ENCODE assay signal across 11 mouse cellular contexts in the genomic region with DNA sequence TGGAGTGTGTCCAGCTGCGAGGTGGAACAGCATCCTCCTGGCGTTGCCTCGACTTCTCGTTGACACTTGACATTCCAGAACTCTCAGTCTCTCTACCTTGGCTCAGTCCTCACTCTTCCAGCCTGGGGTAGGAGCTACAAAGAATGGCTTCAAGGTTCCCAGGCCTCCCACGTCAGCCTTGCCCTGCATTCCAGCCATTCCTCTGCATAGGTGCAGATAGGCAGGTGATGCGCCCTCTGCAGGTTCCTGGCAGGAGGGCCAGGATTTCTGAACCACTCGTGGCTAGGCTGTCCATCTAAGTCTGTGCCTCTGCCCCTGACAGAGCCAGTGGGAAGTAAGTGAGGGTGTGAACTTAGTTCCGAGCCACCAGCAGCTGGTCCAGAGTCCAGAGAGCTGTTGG. TPM values are rescaled to one million over a fixed set of nuclear protein-coding genes. Genes with fewer than 3 reads are reported as not detected.
DNase-seq lines count a peak whose midpoint lies in the region; ATAC-seq and TF ChIP-seq lines count a peak whose summit lies in the region.
"Had no signal": no experiment of that assay in that cellular context is flagged by ENCODE, and none has a peak within 500 bp of the region (broad histone marks: within the 10 kb centered on the region; RNA-seq: fewer than 3 reads in every experiment).

No protein-coding gene starts in this region.

- H3K4me3 ChIP-seq in liver, embryonic 11.5 days (ENCODE audit: low read depth, low read length): no peak overlapping the region
- no peak overlapping the region for H3K4me3 ChIP-seq in liver, postnatal 0 days (ENCODE audit: low read depth, low read length)
- no peak overlapping the region for H3K4me3 ChIP-seq in stomach, embryonic 16.5 days (replicated peaks; ENCODE audit: low read length)
- H3K4me3 ChIP-seq: liver, embryonic 13.5 days had no signal

- peak; percentile 15 for DNase-seq in embryo, embryonic 10 days (ENCODE audit: low spot score)
- DNase-seq in embryo, embryonic 9.5 days (ENCODE audit: extremely low spot score): no peak
- no peak for DNase-seq in liver, embryonic 11.5 days (ENCODE audit: low spot score)
- DNase-seq in liver (no peak), adipocyte (ENCODE audit: low spot score) (no peak)
- DNase-seq in liver, postnatal 0 days: no peak
- DNase-seq in gastrocnemius, postnatal 10 days: no peak
- DNase-seq: cerebellum, adult 11-12 months; liver, embryonic 13.5 days; right cerebral cortex, postnatal 14 days had no signal

- no peak overlapping the region for H3K9ac ChIP-seq in liver, embryonic 11.5 days (ENCODE audit: low read depth, low read length)
- no peak overlapping the region for H3K9ac ChIP-seq in liver, postnatal 0 days (replicated peaks)
- no peak overlapping the region for H3K9ac ChIP-seq in stomach, embryonic 16.5 days (ENCODE audit: low read length)
- H3K9ac ChIP-seq: liver, embryonic 13.5 days had no signal

- no peaks in the 10 kb centered on the region for H3K9me3 ChIP-seq in liver, embryonic 11.5 days (ENCODE audit: control insufficient read depth, low read length)
- H3K9me3 ChIP-seq in liver, postnatal 0 days (ENCODE audit: low read length): no peaks in the 10 kb centered on the region
- no peaks in the 10 kb centered on the region for H3K9me3 ChIP-seq in stomach, embryonic 16.5 days (replicated peaks; ENCODE audit: control insufficient read depth, low read length)
- H3K9me3 ChIP-seq: liver, embryonic 13.5 days had no signal

- 0 out of 2 replicates have a peak, but pooled peaks have one; percentile 22 for ATAC-seq in liver, embryonic 11.5 days (replicated peaks; ENCODE audit: low FRiP score)
- peak; percentile 43; the same call in 1 of the 2 replicates for ATAC-seq in liver, postnatal 0 days
- ATAC-seq in stomach, embryonic 16.5 days (ENCODE audit: insufficient read depth, low FRiP score): 0 out of 2 replicates have a peak, but pooled peaks have one; percentile 8

- H3K27ac ChIP-seq in liver, embryonic 11.5 days (ENCODE audit: low read depth, low read length): no peak overlapping the region
- no peak overlapping the region for H3K27ac ChIP-seq in liver, postnatal 0 days (ENCODE audit: low read depth)
- H3K27ac ChIP-seq in stomach, embryonic 16.5 days (ENCODE audit: low read length): no peak overlapping the region
- H3K27ac ChIP-seq: liver, embryonic 13.5 days had no signal

- H3K4me2 ChIP-seq in liver, embryonic 11.5 days: no peak overlapping the region
- no peak overlapping the region for H3K4me2 ChIP-seq in liver, postnatal 0 days (ENCODE audit: low read depth, low read length)
- H3K4me2 ChIP-seq in stomach, embryonic 16.5 days (ENCODE audit: low read depth, low read length): no peak overlapping the region
- H3K4me2 ChIP-seq: liver, embryonic 13.5 days had no signal

- peak; percentile 52 for TF ChIP-seq CTCF in liver, postnatal 0 days (IDR thresholded peaks at IDR 0.05; ENCODE audit: low read depth)

- H3K36me3 ChIP-seq in liver, embryonic 11.5 days (ENCODE audit: control insufficient read depth, insufficient read depth, low read length): peaks cover 35% of the 10 kb centered on the region
- peaks cover 69% of the 10 kb centered on the region for H3K36me3 ChIP-seq in liver, postnatal 0 days (replicated peaks; ENCODE audit: insufficient read depth, low read length)
- peaks cover 15% of the 10 kb centered on the region; the same call in 1 of the 2 replicates for H3K36me3 ChIP-seq in stomach, embryonic 16.5 days (ENCODE audit: control insufficient read depth, insufficient read depth, low read length)

- peaks cover 3% of the 10 kb centered on the region; the same call in 1 of the 2 replicates for H3K4me1 ChIP-seq in liver, embryonic 11.5 days (replicated peaks; ENCODE audit: control insufficient read depth, insufficient read depth, low read length)
- H3K4me1 ChIP-seq in liver, postnatal 0 days (ENCODE audit: insufficient read depth): peaks cover 16% of the 10 kb centered on the region
- H3K4me1 ChIP-seq in stomach, embryonic 16.5 days (ENCODE audit: control insufficient read depth, insufficient read depth, low read length): peaks cover 2% of the 10 kb centered on the region; the same call in 1 of the 2 replicates

- no peak for TF ChIP-seq EP300 in liver, postnatal 0 days (IDR thresholded peaks at IDR 0.05; ENCODE audit: low read depth)

- no peaks in the 10 kb centered on the region for H3K27me3 ChIP-seq in liver, embryonic 11.5 days (replicated peaks; ENCODE audit: control insufficient read depth, insufficient read depth, low read length)
- no peaks in the 10 kb centered on the region for H3K27me3 ChIP-seq in liver, postnatal 0 days (ENCODE audit: insufficient read depth, low read length)
- H3K27me3 ChIP-seq in stomach, embryonic 16.5 days (ENCODE audit: control insufficient read depth, insufficient read depth, low read length): no peaks in the 10 kb centered on the region
- H3K27me3 ChIP-seq: liver, embryonic 13.5 days had no signal

- WGBS in liver, embryonic 11.5 days: 68% methylated on average over 8 of the region's 8 CpGs
- WGBS in liver, postnatal 0 days (ENCODE audit: insufficient replicate concordance): 65% methylated on average over 8 of the region's 8 CpGs
- 47% methylated on average over 8 of the region's 8 CpGs for WGBS in stomach, embryonic 16.5 days

RNA-seq across cellular contexts. Expression of gene Arhgap1, which starts 7.1 kb away (rescaled TPM):
- polyA plus RNA-seq in liver, embryonic 11.5 days (2014; fragmentation: Nextera tagmentation; extraction: Ambion mirVana): 99.2 and 100 TPM in 2 replicates
- 27.3 and 28.1 TPM in 2 replicates for polyA plus RNA-seq in liver, postnatal 0 days (2015; fragmentation: Nextera tagmentation; extraction: Ambion mirVana)
- polyA plus RNA-seq in stomach, embryonic 16.5 days (2015; fragmentation: Nextera tagmentation; extraction: Ambion mirVana): 144 and 157 TPM in 2 replicates
- 10 to 100 TPM; 23.6 to 28.1 TPM for total RNA-seq in gastrocnemius, postnatal 10 days (2021)

RNA-seq across cellular contexts. Expression of gene Zfp408, which starts 7.2 kb away (rescaled TPM):
- 5.1 and 5.4 TPM in 2 replicates for polyA plus RNA-seq in liver, embryonic 11.5 days (2014; fragmentation: Nextera tagmentation; extraction: Ambion mirVana)
- 1.8 and 2.1 TPM in 2 replicates for polyA plus RNA-seq in liver, postnatal 0 days (2015; fragmentation: Nextera tagmentation; extraction: Ambion mirVana)
- polyA plus RNA-seq in stomach, embryonic 16.5 days (2015; fragmentation: Nextera tagmentation; extraction: Ambion mirVana): 10.3 and 11.3 TPM in 2 replicates
- total RNA-seq in gastrocnemius, postnatal 10 days (2021): 1 to 10 TPM; 5.9 to 6.4 TPM

RNA-seq across cellular contexts. Expression of gene F2, which starts 20.6 kb away (rescaled TPM):
- polyA plus RNA-seq in liver, embryonic 11.5 days (2014; fragmentation: Nextera tagmentation; extraction: Ambion mirVana): 124 and 136 TPM in 2 replicates
- polyA plus RNA-seq in liver, postnatal 0 days (2015; fragmentation: Nextera tagmentation; extraction: Ambion mirVana): 1,300 and 1,356 TPM in 2 replicates
- 14.2 and 17.4 TPM in 2 replicates for polyA plus RNA-seq in stomach, embryonic 16.5 days (2015; fragmentation: Nextera tagmentation; extraction: Ambion mirVana)
- total RNA-seq in gastrocnemius, postnatal 10 days (2021): 1 to 10 TPM in 1 of 2 experiments, under 1 TPM in 1; 0.16 to 1.1 TPM

RNA-seq across cellular contexts. Expression of gene Atg13, which starts 53.6 kb away (rescaled TPM):
- polyA plus RNA-seq in liver, embryonic 11.5 days (2014; fragmentation: Nextera tagmentation; extraction: Ambion mirVana): 23.0 and 23.3 TPM in 2 replicates
- polyA plus RNA-seq in liver, postnatal 0 days (2015; fragmentation: Nextera tagmentation; extraction: Ambion mirVana): 8.6 and 9.0 TPM in 2 replicates
- polyA plus RNA-seq in stomach, embryonic 16.5 days (2015; fragmentation: Nextera tagmentation; extraction: Ambion mirVana): 27.6 and 29.6 TPM in 2 replicates
- 10 to 100 TPM; 22.2 to 23.7 TPM for total RNA-seq in gastrocnemius, postnatal 10 days (2021)

RNA-seq across cellular contexts. Expression of gene Harbi1, which starts 53.9 kb away (rescaled TPM):
- 16.3 TPM in 2 replicates for polyA plus RNA-seq in liver, embryonic 11.5 days (2014; fragmentation: Nextera tagmentation; extraction: Ambion mirVana)
- 7.7 and 8.0 TPM in 2 replicates for polyA plus RNA-seq in liver, postnatal 0 days (2015; fragmentation: Nextera tagmentation; extraction: Ambion mirVana)
- 20.6 and 21.2 TPM in 2 replicates for polyA plus RNA-seq in stomach, embryonic 16.5 days (2015; fragmentation: Nextera tagmentation; extraction: Ambion mirVana)
- 1 to 10 TPM; 4.4 TPM for total RNA-seq in gastrocnemius, postnatal 10 days (2021)
